Mouse (Mus musculus) liver, embryonic 15.5 days (tissue): ENCODE measurements around the gene Hist1h4h. TPM values are rescaled to one million over a fixed set of nuclear protein-coding genes. Genes with fewer than 3 reads are reported as not detected.
A peak's percentile ranks its signal among the peaks of the same experiment; 100 is the strongest.
"Not testable (repeated sequence)": the region's sequence is repeated elsewhere in the genome, so short reads cannot be mapped to it uniquely, and the experiment has no call there.

Source experiments
- ATAC-seq: fragments of 200-750 bp; cut with Nextera tagmentation; 2 replicates; pipeline ENCODE4 v1.8.0; 2017; ENCODE audit warnings: moderate number of reproducible peaks, mild to moderate bottlenecking, moderate library complexity; ENCODE audit not compliant: insufficient read depth
- H3K27ac ChIP-seq: fragments of 300-500 bp; sonication (generic); replicated peaks from 2 replicates; pipeline ENCODE4 v1.5.1; 2015; ENCODE audit warnings: mild to moderate bottlenecking, inconsistent platforms
- H3K27me3 ChIP-seq: fragments of 300-500 bp; sonication (generic); 2 replicates; pipeline ENCODE4 v1.6.1; 2015; ENCODE audit warnings: mild to moderate bottlenecking, inconsistent platforms
- H3K36me3 ChIP-seq: fragments of 300-500 bp; sonication (generic); replicated peaks from 2 replicates; pipeline ENCODE4 v1.6.1; 2015; ENCODE audit warnings: moderate library complexity, mild to moderate bottlenecking, inconsistent platforms
- H3K4me1 ChIP-seq: fragments of 300-500 bp; sonication (generic); replicated peaks from 2 replicates; pipeline ENCODE4 v1.6.1; 2015; ENCODE audit warnings: inconsistent platforms
- H3K4me2 ChIP-seq: fragments of 300-500 bp; sonication (generic); 2 replicates; pipeline ENCODE4 v1.6.1; 2015; ENCODE audit warnings: moderate library complexity, mild to moderate bottlenecking, inconsistent platforms
- H3K4me3 ChIP-seq: fragments of 300-500 bp; sonication (generic); replicated peaks from 2 replicates; pipeline ENCODE4 v1.5.1; 2015; ENCODE audit warnings: mild to moderate bottlenecking, inconsistent platforms
- H3K9ac ChIP-seq: fragments of 300-500 bp; sonication (generic); 2 replicates; pipeline ENCODE4 v1.6.1; 2015; ENCODE audit warnings: moderate library complexity, mild to moderate bottlenecking, inconsistent platforms
- H3K9me3 ChIP-seq: fragments of 300-500 bp; sonication (generic); replicated peaks from 2 replicates; pipeline ENCODE4 v1.6.1; 2016; ENCODE audit warnings: inconsistent platforms
- WGBS: fragments of 180-500 bp; shearing (Covaris S2); methylation state at CpG from one replicate; pipeline ENCODE4 v1.1.7; 2015; ENCODE audit warnings: mixed read lengths; ENCODE audit not compliant: insufficient replicate concordance; 5-methylcytosine and 5-hydroxymethylcytosine counted together
- polyA plus RNA-seq: library from polyadenylated mRNA; unstranded; fragments of >200 nt; fragmentation: Nextera tagmentation; extraction: Ambion mirVana; gene quantifications from 2 replicates; pipeline ENCODE4 v1.2.1, GENCODE M21; 2015

The Hist1h4h gene
- polyA plus RNA-seq, 1 experiment from 2014 or later = 7.0 TPM

- peak overlapping the region; percentile 56 for H3K4me3 ChIP-seq
- H3K9me3 ChIP-seq = no peaks in the 10 kb centered on the region
- peak overlapping the region; percentile 95 for H3K27ac ChIP-seq
- no peaks in the 10 kb centered on the region for H3K27me3 ChIP-seq
- H3K36me3 ChIP-seq = no peaks in the 10 kb centered on the region
- peak overlapping the region; percentile 62 for H3K9ac ChIP-seq
- ATAC-seq = peak; percentile 1
- peak overlapping the region; percentile 64 for H3K4me2 ChIP-seq
- whole genome bisulfite sequencing = 1% methylated on average over 3 of the region's 3 CpGs
- H3K4me1 ChIP-seq = peaks cover 61% of the 10 kb centered on the region
Measured at GRCm38 (mm10) chr13:23550761-23551145, 19.9 kb downstream of the Hist1h4h start.

- H3K4me1 ChIP-seq = peaks cover 59% of the 10 kb centered on the region
- H3K27ac ChIP-seq = peak within 1 kb of the TSS; percentile 95
- not testable (repeated sequence) for H3K9me3 ChIP-seq, H3K27me3 ChIP-seq, H3K36me3 ChIP-seq
- peak within 1 kb of the TSS; percentile 56 for H3K4me3 ChIP-seq
- peak; percentile 64 for ATAC-seq
- under 1% methylated on average over 47 of the region's 47 CpGs for WGBS
- peak within 1 kb of the TSS; percentile 64 for H3K4me2 ChIP-seq
- H3K9ac ChIP-seq = peak within 1 kb of the TSS; percentile 62
Measured at GRCm38 (mm10) chr13:23551146-23551834, 20.4 kb downstream of the Hist1h4h start, which contains the start of gene Hist1h4f. Gene Hist1h4f (minus strand): TSS chr13:23551648.

GRCm38 (mm10) chr13:23551931-23552914, 21.4 kb downstream of the Hist1h4h start:
- Histone ChIP-seq H3K4me1 (peaks cover 56% of the 10 kb centered on the region), H3K36me3 (no peaks in the 10 kb centered on the region), H3K4me3 (peak overlapping the region; percentile 56), H3K9ac (peak overlapping the region; percentile 62), H3K4me2 (peak overlapping the region; percentile 64), H3K9me3 (no peaks in the 10 kb centered on the region), H3K27ac (peak overlapping the region; percentile 95), H3K27me3 (no peaks in the 10 kb centered on the region)
- ATAC-seq = no peak
- 30% methylated on average over 8 of the region's 8 CpGs for WGBS

GRCm38 (mm10) chr13:23552962-23553361, 22.1 kb downstream of the Hist1h4h start, which contains the start of gene Hist1h1d:
Gene Hist1h1d (plus strand): TSS chr13:23553262.
- H3K9ac ChIP-seq = peak within 1 kb of the TSS; percentile 72
- H3K4me1 ChIP-seq = peaks cover 57% of the 10 kb centered on the region
- H3K9me3 ChIP-seq = no peaks in the 10 kb centered on the region
- peak within 1 kb of the TSS; percentile 56 for H3K4me3 ChIP-seq
- ATAC-seq = no peak
- no peaks in the 10 kb centered on the region for H3K36me3 ChIP-seq
- no peaks in the 10 kb centered on the region for H3K27me3 ChIP-seq
- peak within 1 kb of the TSS; percentile 97 for H3K27ac ChIP-seq
- H3K4me2 ChIP-seq = peak within 1 kb of the TSS; percentile 71

GRCm38 (mm10) chr13:23554393-23554792, 23.5 kb downstream of the Hist1h4h start:
- Histone ChIP-seq H3K36me3 (no peaks in the 10 kb centered on the region), H3K4me3 (peak overlapping the region; percentile 61), H3K4me2 (peak overlapping the region; percentile 71), H3K9me3 (no peaks in the 10 kb centered on the region), H3K9ac (peak overlapping the region; percentile 72), H3K27ac (peak overlapping the region; percentile 97), H3K4me1 (peaks cover 49% of the 10 kb centered on the region), H3K27me3 (no peaks in the 10 kb centered on the region)
- WGBS = 12% methylated on average over 9 of the region's 9 CpGs
- ATAC-seq = no peak

- ATAC-seq = peak; percentile 72
- peak overlapping the region; percentile 61 for H3K4me3 ChIP-seq
- peak overlapping the region; percentile 97 for H3K27ac ChIP-seq
- no peaks in the 10 kb centered on the region for H3K36me3 ChIP-seq
- H3K4me1 ChIP-seq = peaks cover 44% of the 10 kb centered on the region
- H3K9me3 ChIP-seq = no peaks in the 10 kb centered on the region
- peak overlapping the region; percentile 72 for H3K9ac ChIP-seq
- no peaks in the 10 kb centered on the region for H3K27me3 ChIP-seq
- under 1% methylated on average over 54 of the region's 54 CpGs for WGBS
- H3K4me2 ChIP-seq = peak overlapping the region; percentile 71
Measured at GRCm38 (mm10) chr13:23554925-23555838, 24.3 kb downstream of the Hist1h4h start.

- Histone ChIP-seq H3K4me2 (peak overlapping the region; percentile 71), H3K9me3 (no peaks in the 10 kb centered on the region), H3K27me3 (no peaks in the 10 kb centered on the region), H3K9ac (peak overlapping the region; percentile 72), H3K36me3 (no peaks in the 10 kb centered on the region), H3K27ac (peak overlapping the region; percentile 97), H3K4me3 (peak overlapping the region; percentile 61), H3K4me1 (peaks cover 46% of the 10 kb centered on the region)
- under 1% methylated on average over 18 of the region's 18 CpGs for WGBS
- ATAC-seq = peak; percentile 41
Measured at GRCm38 (mm10) chr13:23555839-23556416, 25.1 kb downstream of the Hist1h4h start.

- no peaks in the 10 kb centered on the region for H3K9me3 ChIP-seq
- H3K27ac ChIP-seq = peak overlapping the region; percentile 97
- no peaks in the 10 kb centered on the region for H3K36me3 ChIP-seq
- peak overlapping the region; percentile 61 for H3K4me3 ChIP-seq
- 57% methylated on average over 3 of the region's 3 CpGs for WGBS
- peaks cover 41% of the 10 kb centered on the region for H3K4me1 ChIP-seq
- peak overlapping the region; percentile 53; the same call in 1 of the 2 replicates for H3K9ac ChIP-seq
- H3K4me2 ChIP-seq = peak overlapping the region; percentile 71
- no peaks in the 10 kb centered on the region for H3K27me3 ChIP-seq
- no peak for ATAC-seq
Measured at GRCm38 (mm10) chr13:23556906-23557305, 26.1 kb downstream of the Hist1h4h start.

- not testable (repeated sequence) for H3K27me3 ChIP-seq, H3K9me3 ChIP-seq, ATAC-seq, H3K36me3 ChIP-seq
- H3K9ac ChIP-seq = peak overlapping the region; percentile 56
- H3K27ac ChIP-seq = peak overlapping the region; percentile 80
- peaks cover 45% of the 10 kb centered on the region for H3K4me1 ChIP-seq
- peak overlapping the region; percentile 43 for H3K4me3 ChIP-seq
- H3K4me2 ChIP-seq = peak overlapping the region; percentile 61
- WGBS = 23% methylated on average over 2 of the region's 2 CpGs
Measured at GRCm38 (mm10) chr13:23560699-23561098, 29.8 kb downstream of the Hist1h4h start.

- not testable (repeated sequence) for H3K36me3 ChIP-seq, H3K9me3 ChIP-seq, H3K27me3 ChIP-seq, ATAC-seq
- WGBS = 0% methylated on average over 2 of the region's 5 CpGs
- Histone ChIP-seq H3K27ac (peak overlapping the region; percentile 98), H3K4me3 (peak overlapping the region; percentile 54), H3K9ac (peak overlapping the region; percentile 58; the same call in 1 of the 2 replicates), H3K4me2 (peak overlapping the region; percentile 82), H3K4me1 (peaks cover 44% of the 10 kb centered on the region)
Measured at GRCm38 (mm10) chr13:23561531-23561882, 30.7 kb downstream of the Hist1h4h start.
